Mouse (Mus musculus) adipocyte (in vitro differentiated cells): ENCODE measurements around the gene Scml4.

Source experiments
- DNase-seq: peaks from one replicate; pipeline ENCODE4 v3.0.0-alpha.2; 2016; ENCODE audit warnings: low spot score

Scml4 gene

GRCm38 (mm10) chr10:42903054-42903453 lies 42.9 kb downstream of the Scml4 start:
- no peak for DNase-seq

- no peak for DNase-seq
Observed at GRCm38 (mm10) chr10:42908562-42908961, 48.4 kb downstream of the Scml4 start.

DNA sequence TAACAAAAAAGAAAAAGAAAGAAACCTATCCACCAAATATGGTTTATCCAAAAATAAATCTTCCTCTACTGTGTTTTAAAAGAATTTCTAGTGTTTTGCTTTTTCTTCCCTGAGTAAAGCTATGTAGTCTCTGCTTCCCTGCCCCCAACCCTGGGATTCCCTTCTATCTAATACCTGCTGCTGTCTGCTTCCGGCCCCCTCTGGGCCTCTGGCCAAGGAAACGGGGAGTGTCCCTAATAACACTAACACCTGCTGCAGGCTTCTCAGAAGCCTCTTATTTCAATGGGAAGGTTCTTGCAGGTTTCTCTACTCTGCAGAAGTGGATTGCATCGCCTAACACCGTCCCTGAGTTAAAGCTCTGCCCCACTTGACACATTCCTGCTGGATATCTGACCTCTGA lies 50.4 kb downstream of the Scml4 start:
- no peak for DNase-seq

GRCm38 (mm10) chr10:42912056-42912455 lies 51.9 kb downstream of the Scml4 start:
- no peak for DNase-seq

DNA sequence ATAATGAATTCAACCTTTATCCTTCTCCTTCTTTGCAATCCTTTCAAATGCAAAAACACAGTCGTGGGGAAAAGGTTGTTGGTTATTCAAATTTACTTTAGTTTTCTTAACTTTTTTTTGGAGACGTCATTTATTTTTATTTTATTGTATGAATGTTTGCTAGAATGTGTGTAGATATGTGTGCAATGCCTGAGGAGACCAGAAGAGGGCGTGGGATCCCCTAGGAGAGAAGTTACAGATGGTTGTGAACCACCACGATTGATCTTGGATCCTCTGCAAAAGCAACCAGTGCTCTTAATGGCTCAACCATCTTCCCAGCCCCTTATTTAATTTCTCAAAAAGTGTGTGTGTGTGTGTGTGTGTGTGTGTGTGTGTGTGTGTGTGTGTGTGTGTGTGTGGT lies 53.0 kb downstream of the Scml4 start:
- DNase-seq, result no peak

DNA sequence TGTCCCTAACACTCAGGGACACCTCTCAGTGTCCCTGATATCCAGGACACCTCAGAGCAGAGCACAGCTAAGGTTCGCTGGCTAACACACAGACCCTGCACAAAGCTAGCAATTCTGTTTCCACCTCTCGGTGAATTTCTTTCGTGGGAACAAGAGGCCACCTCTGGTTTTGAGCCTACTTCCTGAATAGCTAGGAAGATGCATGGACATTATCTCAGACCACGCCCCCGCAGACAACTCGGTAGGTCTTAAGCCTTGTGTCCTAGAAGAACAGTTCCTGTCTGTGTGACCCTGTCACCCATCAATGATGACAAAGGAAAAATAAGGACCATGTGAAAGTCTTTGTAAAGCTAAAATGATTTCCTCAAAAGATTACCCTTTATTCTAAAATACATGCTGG lies 54.0 kb downstream of the Scml4 start:
- DNase-seq, result no peak

- DNase-seq, result no peak
Observed at GRCm38 (mm10) chr10:42917355-42917754, 57.2 kb downstream of the Scml4 start.

DNA sequence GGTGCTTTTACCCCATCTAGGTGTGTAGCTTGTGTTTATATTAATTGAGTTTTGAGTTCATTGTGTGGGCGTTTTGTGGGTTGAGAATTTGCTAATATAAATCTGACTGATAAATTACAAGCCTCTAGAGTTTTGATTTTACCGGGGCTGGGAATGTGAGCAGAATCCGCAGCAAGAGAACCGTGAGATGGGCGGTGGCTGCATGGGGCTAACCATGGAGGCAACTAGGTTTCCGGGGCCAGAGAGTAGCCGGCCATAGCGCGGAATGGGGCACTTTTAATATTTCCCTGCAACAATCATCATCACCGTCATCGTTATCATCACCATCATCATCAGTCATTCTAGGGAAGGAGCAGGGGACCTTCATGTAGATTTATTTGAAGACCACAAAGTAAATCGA lies 59.6 kb downstream of the Scml4 start:
- DNase-seq, result no peak

DNA sequence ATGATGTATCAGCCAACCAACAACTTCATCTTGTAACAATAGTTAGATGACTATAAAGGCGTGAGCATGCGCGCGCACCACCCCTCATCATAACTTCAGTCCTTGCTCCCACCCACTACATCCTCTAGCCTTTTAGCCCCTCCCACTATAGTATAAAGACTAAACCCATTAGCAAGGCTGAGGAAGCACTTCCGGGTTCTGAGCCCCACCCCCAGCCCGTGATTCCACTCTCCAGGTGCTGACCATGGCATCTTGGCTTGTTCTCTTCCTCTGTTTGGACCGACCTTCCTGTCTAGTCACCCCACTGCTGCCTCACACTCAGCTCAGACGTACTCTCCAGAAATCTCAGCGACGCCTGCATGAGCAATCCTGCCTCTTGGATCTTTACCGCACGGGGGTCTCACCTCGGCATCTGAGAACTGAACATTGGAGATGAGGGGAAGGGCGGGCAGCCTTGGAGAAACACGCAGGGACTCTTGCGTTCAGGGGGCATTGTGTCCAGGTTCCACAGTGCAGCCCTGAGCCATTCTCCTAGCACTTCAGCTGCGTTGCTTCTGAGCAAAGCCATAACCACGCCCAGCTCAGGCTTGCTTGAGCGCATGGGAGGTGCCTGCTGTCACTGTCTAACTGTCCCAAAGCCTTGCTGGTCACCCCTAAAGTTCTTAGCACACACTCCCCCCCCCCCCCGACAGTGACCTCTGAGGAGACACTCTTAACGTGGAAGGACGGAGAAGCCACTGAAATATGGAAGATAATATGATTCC lies 65.1 kb downstream of the Scml4 start:
- no peak for DNase-seq

DNA sequence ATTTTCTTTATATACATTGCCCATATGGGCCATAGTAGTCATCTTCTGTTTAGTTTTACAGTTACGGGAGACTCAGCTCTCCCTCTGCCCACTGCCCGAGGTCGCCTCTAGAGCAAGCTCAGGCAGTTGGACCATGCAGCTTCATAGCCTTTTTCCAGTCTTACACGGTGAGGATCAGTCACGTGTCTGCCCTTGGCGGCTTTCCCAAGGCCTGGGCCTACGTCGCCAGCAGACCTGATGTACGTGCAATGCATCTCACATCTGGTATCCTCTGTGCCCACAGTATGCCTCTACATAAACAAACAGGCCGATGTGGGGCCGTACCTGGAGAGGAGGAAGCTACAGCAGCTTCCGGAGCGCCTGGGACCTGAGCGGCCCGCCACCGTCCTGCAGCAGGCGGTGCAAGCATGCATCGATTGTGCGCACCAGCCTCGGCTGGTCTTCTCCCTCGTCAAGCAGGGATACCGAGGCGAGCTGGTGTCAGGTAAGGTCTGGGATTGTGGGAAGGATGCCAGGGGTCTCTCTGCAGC lies 70.0 kb downstream of the Scml4 start:
- no peak for DNase-seq

DNA sequence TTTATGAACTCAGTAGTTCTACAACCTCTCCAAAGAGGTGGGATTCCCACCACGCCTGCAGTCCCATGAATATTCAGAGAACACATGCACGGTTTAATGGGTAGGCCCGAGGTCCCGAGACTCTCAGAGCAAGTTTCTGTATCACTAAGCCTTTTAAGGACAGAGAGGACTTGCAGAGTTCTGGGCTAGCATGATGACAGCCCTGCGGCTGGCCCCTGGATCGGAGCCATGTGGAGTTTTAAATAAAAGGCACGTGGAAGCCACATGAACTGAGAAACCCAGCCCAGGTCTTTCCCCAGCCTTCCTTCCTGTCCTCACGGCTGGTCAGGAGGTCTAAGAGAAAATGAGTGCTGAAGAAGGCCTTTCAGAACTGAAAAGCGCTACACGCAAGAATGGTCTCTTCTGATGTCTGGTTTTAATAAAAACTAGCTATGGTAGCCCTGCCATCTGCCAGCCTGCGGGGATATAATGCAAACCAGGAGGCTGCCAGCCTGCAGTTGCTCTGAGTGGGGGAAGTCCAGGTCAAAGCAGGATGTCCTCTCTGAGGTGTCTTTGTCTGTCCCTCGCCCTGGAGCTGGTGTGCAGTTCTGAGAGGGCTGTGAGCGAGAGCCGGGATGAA lies 72.8 kb downstream of the Scml4 start:
- DNase-seq, result peak; percentile 9

- DNase-seq, result no peak
Observed at GRCm38 (mm10) chr10:42934672-42935071, 74.5 kb downstream of the Scml4 start.

DNA sequence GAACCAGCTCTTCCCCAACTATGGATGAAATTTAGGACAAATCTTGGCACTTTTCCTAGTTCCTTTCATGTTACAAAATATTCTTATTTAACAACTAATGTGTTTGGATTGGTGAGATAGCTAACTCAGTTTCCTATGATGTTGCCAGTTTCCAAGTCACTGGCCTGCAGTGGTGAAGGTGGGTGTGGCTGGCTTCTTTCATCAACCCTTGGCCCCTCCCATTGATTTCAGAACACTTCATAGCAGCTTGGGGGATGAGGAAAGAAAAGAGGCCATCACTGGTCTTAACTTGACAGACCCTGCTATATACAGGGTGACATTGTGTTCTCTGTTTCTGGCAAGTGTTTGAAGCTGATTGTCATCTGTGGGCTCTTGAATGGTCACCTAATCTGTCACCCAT lies 76.0 kb downstream of the Scml4 start:
- DNase-seq, result peak; percentile 8

DNA sequence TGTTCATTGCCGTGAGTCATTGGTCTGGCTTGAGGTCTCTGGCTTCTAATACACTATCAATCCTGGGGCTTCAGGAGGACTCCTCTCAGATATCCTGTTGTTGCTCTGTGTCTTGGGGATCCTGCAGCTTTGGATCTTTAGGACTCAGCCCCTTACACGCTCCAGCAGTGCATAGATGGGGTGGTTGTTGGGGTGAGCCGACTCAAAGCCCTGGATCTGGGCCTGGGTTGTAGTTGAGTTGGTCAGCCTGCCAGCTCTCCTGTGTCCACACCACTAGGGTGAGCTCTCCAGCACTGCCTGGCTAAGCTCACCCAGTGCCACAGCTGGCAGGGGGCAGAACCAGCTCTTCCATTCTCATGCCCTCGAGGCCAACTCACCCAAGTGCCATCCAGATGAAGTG lies 78.2 kb downstream of the Scml4 start:
- DNase-seq, result no peak

DNA sequence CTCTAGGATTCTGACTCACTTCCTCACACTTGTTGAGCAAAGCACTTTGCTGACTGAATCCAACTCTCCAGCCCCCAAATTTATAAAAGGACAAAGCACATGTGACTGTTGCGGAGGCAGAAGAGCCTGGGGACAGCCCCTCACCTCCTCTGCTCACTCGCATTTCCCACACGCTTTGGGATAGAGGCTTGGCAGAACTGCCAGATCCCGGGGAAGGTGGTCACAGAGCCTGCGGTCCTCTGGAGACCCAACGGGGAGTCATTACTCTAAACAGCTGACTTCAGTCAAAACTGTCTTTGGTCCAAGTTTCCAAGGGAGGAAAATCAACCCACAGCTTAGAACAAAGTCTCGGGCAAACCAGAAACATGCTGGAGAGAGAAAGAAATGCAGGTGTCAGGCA lies 79.5 kb downstream of the Scml4 start:
- DNase-seq, result no peak

- DNase-seq, result no peak
Observed at GRCm38 (mm10) chr10:42940193-42941050, 80.3 kb downstream of the Scml4 start.

GRCm38 (mm10) chr10:42941278-42941677 lies 81.1 kb downstream of the Scml4 start:
- no peak for DNase-seq

- DNase-seq, result peak; percentile 61
Observed at GRCm38 (mm10) chr10:42941697-42942221, 81.6 kb downstream of the Scml4 start.

DNA sequence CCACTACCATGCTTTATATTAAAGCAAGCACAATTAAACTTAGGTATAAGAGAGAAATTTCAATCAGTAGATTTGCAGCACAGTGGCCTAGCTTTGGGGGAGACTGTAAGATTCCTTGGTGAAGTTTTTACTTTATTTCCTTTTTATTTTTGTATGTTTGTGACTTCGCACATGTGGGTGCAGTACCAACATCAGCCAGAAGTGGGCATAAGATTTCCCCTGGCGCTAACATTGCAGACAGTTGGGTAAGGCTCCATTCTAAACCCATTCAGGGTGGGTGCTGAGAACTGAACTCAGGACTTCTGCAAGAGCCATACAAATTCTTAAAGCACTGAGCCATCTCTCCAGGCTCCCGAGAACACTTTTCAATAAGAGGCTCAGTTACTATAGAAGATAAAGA lies 82.1 kb downstream of the Scml4 start:
- no peak for DNase-seq

DNA sequence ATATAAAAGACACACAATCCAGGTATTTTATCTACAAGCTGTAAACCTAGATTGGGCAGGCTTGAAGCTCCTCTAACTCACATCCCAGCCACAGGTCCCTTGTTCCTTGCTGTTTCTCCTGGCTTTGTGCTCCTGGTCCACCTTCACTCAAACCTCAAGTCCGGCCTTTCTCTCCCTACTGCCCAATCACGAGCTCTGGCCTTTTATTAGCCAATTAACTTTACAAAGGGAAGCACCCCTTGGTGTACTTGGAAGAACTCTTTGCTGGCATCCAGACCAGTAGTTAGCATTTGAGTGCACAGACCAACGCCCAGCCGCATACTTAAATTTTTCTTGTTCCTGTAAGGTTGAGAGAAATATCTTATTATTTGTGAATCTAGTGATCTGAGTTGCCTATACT lies 85.1 kb downstream of the Scml4 start:
- no peak for DNase-seq

GRCm38 (mm10) chr10:42947336-42947735 lies 87.2 kb downstream of the Scml4 start:
- no peak for DNase-seq

GRCm38 (mm10) chr10:42950252-42950751 lies 90.1 kb downstream of the Scml4 start:
- DNase-seq, result no peak
